Mouse (Mus musculus): ENCODE data around the gene Hist1h4h. TPM values are rescaled to one million over a fixed set of nuclear protein-coding genes. Genes with fewer than 3 reads are reported as not detected.

Hist1h4h gene
- polyA plus RNA-seq, 1 experiment from 2014 or later = 2.6 TPM

DNA sequence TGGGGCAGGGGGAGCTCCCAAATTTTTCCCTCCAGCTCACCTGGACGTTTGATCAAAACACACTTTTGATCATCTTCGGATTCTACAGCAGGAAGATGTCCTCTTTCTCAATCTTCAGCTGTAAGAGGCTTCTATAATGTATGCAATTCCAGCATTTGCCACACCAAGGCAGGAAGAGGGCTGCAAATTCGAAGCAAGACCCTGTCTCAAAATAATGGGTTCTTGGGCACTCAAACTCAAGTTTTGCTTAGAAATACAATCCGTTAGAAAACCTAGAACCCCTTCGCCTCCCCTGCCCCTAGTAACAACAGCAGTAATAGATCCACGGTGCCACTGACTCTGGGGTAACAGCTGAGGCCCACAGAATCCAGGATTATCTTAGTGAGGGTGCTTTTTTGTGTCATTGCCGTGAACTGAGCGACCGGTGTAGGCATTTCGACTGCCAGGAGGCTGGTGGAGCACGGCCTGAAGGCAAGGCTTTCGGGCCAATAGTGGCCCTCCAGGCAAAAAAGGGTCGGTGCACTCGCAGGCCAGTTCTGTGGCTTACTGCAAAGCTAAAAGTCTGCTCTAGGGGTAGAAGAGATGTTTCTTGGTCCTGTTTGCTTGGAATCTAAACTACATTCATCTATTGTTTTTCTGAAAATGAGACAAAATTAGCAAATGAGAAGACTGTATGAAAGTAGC, 25.0 kb upstream of the Hist1h4h start:
- Histone ChIP-seq H3K27me3 (replicated peaks; ENCODE audit: control insufficient read depth, insufficient read depth, low read length) (no peaks in the 10 kb centered on the region), H3K4me3 (ENCODE audit: low read length) (peak overlapping the region; percentile 18), H3K9me3 (ENCODE audit: control insufficient read depth, low read length) (no peaks in the 10 kb centered on the region), H3K27ac (ENCODE audit: low read depth, low read length) (no peak overlapping the region), H3K4me1 (ENCODE audit: control insufficient read depth, insufficient read depth, low read depth, low read length) (peaks cover 3% of the 10 kb centered on the region), H3K36me3 (ENCODE audit: control insufficient read depth, insufficient read depth, low read length) (no peaks in the 10 kb centered on the region), H3K4me2 (ENCODE audit: low read length) (peak overlapping the region; percentile 35), H3K9ac (ENCODE audit: low read depth, low read length) (peak overlapping the region; percentile 5; the same call in 1 of the 2 replicates)
- no peak for ATAC-seq
- 11% methylated on average over 14 of the region's 14 CpGs for WGBS

GRCm38 (mm10) chr13:23506351-23506750, 24.5 kb upstream of the Hist1h4h start:
- Histone ChIP-seq H3K4me1 (ENCODE audit: control insufficient read depth, insufficient read depth, low read depth, low read length) (peaks cover 3% of the 10 kb centered on the region), H3K9me3 (ENCODE audit: control insufficient read depth, low read length) (no peaks in the 10 kb centered on the region), H3K4me3 (ENCODE audit: low read length) (no peak overlapping the region), H3K4me2 (ENCODE audit: low read length) (peak overlapping the region; percentile 35), H3K27me3 (replicated peaks; ENCODE audit: control insufficient read depth, insufficient read depth, low read length) (no peaks in the 10 kb centered on the region), H3K27ac (ENCODE audit: low read depth, low read length) (no peak overlapping the region), H3K36me3 (ENCODE audit: control insufficient read depth, insufficient read depth, low read length) (no peaks in the 10 kb centered on the region), H3K9ac (ENCODE audit: low read depth, low read length) (no peak overlapping the region)
- 6% methylated on average over 13 of the region's 13 CpGs for WGBS
- ATAC-seq = no peak

DNA sequence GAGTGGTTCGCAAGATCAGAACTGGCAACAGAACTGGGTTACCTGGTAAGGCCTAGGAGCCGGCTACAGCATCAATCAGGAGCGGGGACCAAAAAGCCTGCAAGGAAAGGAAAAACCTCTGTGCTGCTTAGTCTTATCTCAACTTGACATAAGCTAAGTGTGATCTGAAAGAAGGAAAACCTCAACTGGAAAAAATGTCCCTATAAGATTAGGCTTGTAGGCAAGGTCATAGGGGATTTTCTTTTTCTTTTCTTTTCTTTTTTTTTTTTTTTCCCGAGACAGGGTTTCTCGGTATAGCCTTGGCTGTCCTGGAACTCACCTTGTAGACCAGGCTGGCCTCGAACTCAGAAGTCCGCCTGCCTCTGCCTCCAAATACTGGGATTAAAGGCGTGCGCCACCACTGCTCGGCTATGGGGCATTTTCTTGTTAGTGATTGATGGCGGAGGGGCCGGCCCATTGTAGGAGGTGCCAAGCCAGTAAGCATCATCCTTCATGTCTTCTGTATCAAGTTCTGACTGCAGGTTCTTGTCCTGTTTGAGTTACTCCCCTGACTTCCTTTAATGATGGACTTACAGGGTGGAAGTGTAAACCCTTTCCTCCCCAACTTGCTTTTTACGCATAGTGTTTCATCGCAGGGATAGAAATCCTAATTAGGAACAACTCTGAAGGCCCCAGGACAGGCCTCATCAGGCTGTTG, 23.9 kb upstream of the Hist1h4h start:
- 20% methylated on average over 14 of the region's 14 CpGs for WGBS
- Histone ChIP-seq H3K9ac (ENCODE audit: low read depth, low read length) (no peak overlapping the region), H3K4me2 (ENCODE audit: low read length) (peak overlapping the region; percentile 35), H3K36me3 (ENCODE audit: control insufficient read depth, insufficient read depth, low read length) (no peaks in the 10 kb centered on the region), H3K27ac (ENCODE audit: low read depth, low read length) (no peak overlapping the region), H3K4me1 (ENCODE audit: control insufficient read depth, insufficient read depth, low read depth, low read length) (peaks cover 3% of the 10 kb centered on the region), H3K27me3 (replicated peaks; ENCODE audit: control insufficient read depth, insufficient read depth, low read length) (no peaks in the 10 kb centered on the region), H3K4me3 (ENCODE audit: low read length) (no peak overlapping the region), H3K9me3 (ENCODE audit: control insufficient read depth, low read length) (no peaks in the 10 kb centered on the region)
- no peak for ATAC-seq

DNA sequence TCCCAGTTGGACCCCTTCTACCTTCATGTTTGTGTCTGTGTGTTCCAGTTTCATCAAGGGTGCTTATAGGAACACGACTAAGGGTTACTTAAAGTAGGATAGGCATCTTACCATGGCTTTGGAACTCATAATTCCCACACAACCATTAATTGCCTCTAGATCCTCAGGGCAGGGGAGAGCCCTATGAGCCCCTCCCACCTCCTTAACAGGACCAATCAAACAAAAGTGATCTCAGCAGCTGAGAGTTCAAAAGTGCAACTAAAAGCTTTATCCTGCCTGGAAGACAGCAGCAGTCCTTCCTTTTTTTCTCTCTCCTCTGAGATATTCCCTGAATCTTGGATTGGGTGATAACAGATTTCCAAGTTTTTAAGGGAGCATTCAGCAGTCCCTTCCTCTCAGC, 20.7 kb upstream of the Hist1h4h start:
- H3K4me2 ChIP-seq (ENCODE audit: low read length) = no peak overlapping the region
- no peaks in the 10 kb centered on the region for H3K9me3 ChIP-seq (ENCODE audit: control insufficient read depth, low read length)
- ATAC-seq = no peak
- 41% methylated on average over 1 of the region's 1 CpGs for WGBS
- H3K4me3 ChIP-seq (ENCODE audit: low read length) = no peak overlapping the region
- peaks cover 3% of the 10 kb centered on the region for H3K4me1 ChIP-seq (ENCODE audit: control insufficient read depth, insufficient read depth, low read depth, low read length)
- no peak overlapping the region for H3K9ac ChIP-seq (ENCODE audit: low read depth, low read length)
- no peaks in the 10 kb centered on the region for H3K36me3 ChIP-seq (ENCODE audit: control insufficient read depth, insufficient read depth, low read length)
- H3K27me3 ChIP-seq (replicated peaks; ENCODE audit: control insufficient read depth, insufficient read depth, low read length) = no peaks in the 10 kb centered on the region
- no peak overlapping the region for H3K27ac ChIP-seq (ENCODE audit: low read depth, low read length)

GRCm38 (mm10) chr13:23513517-23513916, 17.3 kb upstream of the Hist1h4h start:
- Histone ChIP-seq H3K9ac (ENCODE audit: low read depth, low read length) (no peak overlapping the region), H3K27me3 (replicated peaks; ENCODE audit: control insufficient read depth, insufficient read depth, low read length) (no peaks in the 10 kb centered on the region), H3K4me2 (ENCODE audit: low read length) (no peak overlapping the region), H3K36me3 (ENCODE audit: control insufficient read depth, insufficient read depth, low read length) (no peaks in the 10 kb centered on the region), H3K4me3 (ENCODE audit: low read length) (no peak overlapping the region), H3K9me3 (ENCODE audit: control insufficient read depth, low read length) (no peaks in the 10 kb centered on the region), H3K27ac (ENCODE audit: low read depth, low read length) (no peak overlapping the region), H3K4me1 (ENCODE audit: control insufficient read depth, insufficient read depth, low read depth, low read length) (peaks cover 2% of the 10 kb centered on the region; the same call in 1 of the 2 replicates)
- ATAC-seq = no peak
- 90% methylated on average over 1 of the region's 1 CpGs for WGBS

GRCm38 (mm10) chr13:23515281-23515680, 15.6 kb upstream of the Hist1h4h start:
- peaks cover 2% of the 10 kb centered on the region; the same call in 1 of the 2 replicates for H3K4me1 ChIP-seq (ENCODE audit: control insufficient read depth, insufficient read depth, low read depth, low read length)
- H3K27ac ChIP-seq (ENCODE audit: low read depth, low read length) = no peak overlapping the region
- no peak overlapping the region for H3K4me3 ChIP-seq (ENCODE audit: low read length)
- ATAC-seq = no peak
- H3K36me3 ChIP-seq (ENCODE audit: control insufficient read depth, insufficient read depth, low read length) = no peaks in the 10 kb centered on the region
- H3K4me2 ChIP-seq (ENCODE audit: low read length) = no peak overlapping the region
- H3K9ac ChIP-seq (ENCODE audit: low read depth, low read length) = no peak overlapping the region
- WGBS = 77% methylated on average over 5 of the region's 5 CpGs
- H3K27me3 ChIP-seq (replicated peaks; ENCODE audit: control insufficient read depth, insufficient read depth, low read length) = no peaks in the 10 kb centered on the region
- H3K9me3 ChIP-seq (ENCODE audit: control insufficient read depth, low read length) = no peaks in the 10 kb centered on the region

GRCm38 (mm10) chr13:23515826-23516620, 14.8 kb upstream of the Hist1h4h start:
- no peak overlapping the region for H3K27ac ChIP-seq (ENCODE audit: low read depth, low read length)
- peak overlapping the region; percentile 79 for H3K4me2 ChIP-seq (ENCODE audit: low read length)
- no peak for ATAC-seq
- H3K4me1 ChIP-seq (ENCODE audit: control insufficient read depth, insufficient read depth, low read depth, low read length) = peaks cover 2% of the 10 kb centered on the region; the same call in 1 of the 2 replicates
- H3K27me3 ChIP-seq (replicated peaks; ENCODE audit: control insufficient read depth, insufficient read depth, low read length) = no peaks in the 10 kb centered on the region
- H3K9ac ChIP-seq (ENCODE audit: low read depth, low read length) = peak overlapping the region; percentile 54
- H3K4me3 ChIP-seq (ENCODE audit: low read length) = peak overlapping the region; percentile 45
- H3K36me3 ChIP-seq (ENCODE audit: control insufficient read depth, insufficient read depth, low read length) = no peaks in the 10 kb centered on the region
- no peaks in the 10 kb centered on the region for H3K9me3 ChIP-seq (ENCODE audit: control insufficient read depth, low read length)
- 56% methylated on average over 15 of the region's 15 CpGs for WGBS

GRCm38 (mm10) chr13:23516822-23517602, 13.8 kb upstream of the Hist1h4h start:
- peak overlapping the region; percentile 78 for H3K4me2 ChIP-seq (ENCODE audit: low read length)
- peak overlapping the region; percentile 64; the same call in 1 of the 2 replicates for H3K27ac ChIP-seq (ENCODE audit: low read depth, low read length)
- no peaks in the 10 kb centered on the region for H3K27me3 ChIP-seq (replicated peaks; ENCODE audit: control insufficient read depth, insufficient read depth, low read length)
- H3K4me1 ChIP-seq (ENCODE audit: control insufficient read depth, insufficient read depth, low read depth, low read length) = peaks cover 2% of the 10 kb centered on the region; the same call in 1 of the 2 replicates
- H3K9me3 ChIP-seq (ENCODE audit: control insufficient read depth, low read length) = no peaks in the 10 kb centered on the region
- H3K4me3 ChIP-seq (ENCODE audit: low read length) = peak overlapping the region; percentile 45
- 1% methylated on average over 19 of the region's 19 CpGs for WGBS
- H3K36me3 ChIP-seq (ENCODE audit: control insufficient read depth, insufficient read depth, low read length) = no peaks in the 10 kb centered on the region
- H3K9ac ChIP-seq (ENCODE audit: low read depth, low read length) = peak overlapping the region; percentile 47; the same call in 1 of the 2 replicates
- peak; percentile 70; the same call in 1 of the 2 replicates for ATAC-seq
